Comparison of ENCODE assay signal across 14 mouse cellular contexts in genomic region chr2:162411014-162411413, GRCm38 (mm10).
DNase-seq lines count a peak whose midpoint lies in the region; ATAC-seq and TF ChIP-seq lines count a peak whose summit lies in the region.
"Had no signal": no experiment of that assay in that cellular context is flagged by ENCODE, and none has a peak within 500 bp of the region (broad histone marks: within the 10 kb centered on the region; RNA-seq: fewer than 3 reads in every experiment).

No protein-coding gene starts in this region.

- WGBS in intestine, embryonic 14.5 days = 69% methylated on average over 4 of the region's 4 CpGs
- WGBS in intestine, postnatal 0 days = 75% methylated on average over 4 of the region's 4 CpGs
- whole genome bisulfite sequencing in forebrain, postnatal 0 days = 41% methylated on average over 4 of the region's 4 CpGs

- no peak overlapping the region for H3K4me3 ChIP-seq in intestine, embryonic 14.5 days (ENCODE audit: low read depth, low read length)
- no peak overlapping the region for H3K4me3 ChIP-seq in intestine, postnatal 0 days (ENCODE audit: low read depth, low read length)
- H3K4me3 ChIP-seq in forebrain, postnatal 0 days (ENCODE audit: low read depth, low read length) = no peak overlapping the region
- H3K4me3 ChIP-seq: erythroblast, embryonic 14.5 days; limb, embryonic 10.5 days; neural tube, embryonic 12.5 days had no signal

- H3K4me2 ChIP-seq in intestine, embryonic 14.5 days (ENCODE audit: low read length) = no peak overlapping the region
- no peak overlapping the region for H3K4me2 ChIP-seq in intestine, postnatal 0 days (replicated peaks; ENCODE audit: low read depth)
- no peak overlapping the region for H3K4me2 ChIP-seq in forebrain, postnatal 0 days (ENCODE audit: low read depth)
- H3K4me2 ChIP-seq: neural tube, embryonic 12.5 days had no signal

- no peak overlapping the region for H3K9ac ChIP-seq in intestine, embryonic 14.5 days (ENCODE audit: low read length)
- no peak overlapping the region for H3K9ac ChIP-seq in intestine, postnatal 0 days (ENCODE audit: low read depth, low read length)
- no peak overlapping the region for H3K9ac ChIP-seq in forebrain, postnatal 0 days
- H3K9ac ChIP-seq: neural tube, embryonic 12.5 days had no signal

- no peaks in the 10 kb centered on the region for H3K9me3 ChIP-seq in intestine, embryonic 14.5 days (ENCODE audit: control insufficient read depth, low read length)
- no peaks in the 10 kb centered on the region for H3K9me3 ChIP-seq in intestine, postnatal 0 days (ENCODE audit: control insufficient read depth)
- H3K9me3 ChIP-seq in forebrain, postnatal 0 days (ENCODE audit: low read length) = no peaks in the 10 kb centered on the region
- H3K9me3 ChIP-seq: limb, embryonic 10.5 days; neural tube, embryonic 12.5 days had no signal

- no peak overlapping the region for H3K27ac ChIP-seq in intestine, embryonic 14.5 days (ENCODE audit: low read depth)
- no peak overlapping the region for H3K27ac ChIP-seq in intestine, postnatal 0 days (ENCODE audit: low read depth, low read length)
- H3K27ac ChIP-seq in forebrain, postnatal 0 days (ENCODE audit: low read depth, low read length) = no peak overlapping the region
- H3K27ac ChIP-seq: limb, embryonic 10.5 days; neural tube, embryonic 12.5 days had no signal

- no peaks in the 10 kb centered on the region for H3K4me1 ChIP-seq in intestine, embryonic 14.5 days (replicated peaks; ENCODE audit: control insufficient read depth, insufficient read depth, low read length)
- H3K4me1 ChIP-seq in intestine, postnatal 0 days (replicated peaks; ENCODE audit: control insufficient read depth, insufficient read depth, low read length) = no peaks in the 10 kb centered on the region
- H3K4me1 ChIP-seq in forebrain, postnatal 0 days (ENCODE audit: insufficient read depth) = no peaks in the 10 kb centered on the region
- H3K4me1 ChIP-seq: neural tube, embryonic 12.5 days had no signal

- TF ChIP-seq CTCF in intestine, postnatal 0 days (IDR thresholded peaks at IDR 0.05; ENCODE audit: low read depth) = no peak
- no peak for TF ChIP-seq CTCF in forebrain, postnatal 0 days (IDR thresholded peaks at IDR 0.05; ENCODE audit: low read depth)

- no peaks in the 10 kb centered on the region for H3K27me3 ChIP-seq in intestine, embryonic 14.5 days (replicated peaks; ENCODE audit: control insufficient read depth, insufficient read depth, low read length)
- no peaks in the 10 kb centered on the region for H3K27me3 ChIP-seq in intestine, postnatal 0 days (replicated peaks; ENCODE audit: control insufficient read depth, insufficient read depth, low read length)
- H3K27me3 ChIP-seq in forebrain, postnatal 0 days (ENCODE audit: insufficient read depth, low read length) = no peaks in the 10 kb centered on the region
- H3K27me3 ChIP-seq: neural tube, embryonic 12.5 days had no signal

- ATAC-seq in intestine, embryonic 14.5 days (replicated peaks; ENCODE audit: low FRiP score, low TSS enrichment, low read depth) = no peak
- no peak for ATAC-seq in intestine, postnatal 0 days
- peak; percentile 54 for ATAC-seq in forebrain, postnatal 0 days

- peak; percentile 4 for DNase-seq in adrenal gland, postnatal 25 days
- DNase-seq in adrenal gland, adult (ENCODE audit: inconsistent age in 2 of 2, low spot score in 1 of 2) = no peak
- DNase-seq in intestine, embryonic 14.5 days (ENCODE audit: low spot score) = peak; percentile 41
- DNase-seq in brain, adult 2 months (ENCODE audit: low read depth, low spot score) = peak; percentile 76
- peak; percentile 61 for DNase-seq in forebrain, postnatal 0 days
- DNase-seq in kidney, postnatal 36 days = no peak
- DNase-seq in adrenal gland, adult 8-10 months = no peak
- DNase-seq: heart, postnatal 14 days; lung, adult 18-20 months; retina, postnatal 1 day had no signal

- H3K36me3 ChIP-seq in intestine, embryonic 14.5 days (ENCODE audit: control insufficient read depth, insufficient read depth, low read length) = no peaks in the 10 kb centered on the region
- H3K36me3 ChIP-seq in intestine, postnatal 0 days (ENCODE audit: control insufficient read depth, insufficient read depth) = no peaks in the 10 kb centered on the region
- H3K36me3 ChIP-seq in forebrain, postnatal 0 days (ENCODE audit: insufficient read depth) = no peaks in the 10 kb centered on the region
- H3K36me3 ChIP-seq: limb, embryonic 10.5 days; neural tube, embryonic 12.5 days had no signal

Comparison
In these comparisons a context has a peak if more than half of its experiments do, and no peak if none do; other contexts are left out.
1. DNase-seq: peak in adrenal gland, postnatal 25 days (single experiment), intestine, embryonic 14.5 days (single experiment), brain, adult 2 months (single experiment) and forebrain, postnatal 0 days (single experiment); none in adrenal gland, adult (0 of 2), kidney, postnatal 36 days (0 of 2) and adrenal gland, adult 8-10 months (single experiment).